Mouse (Mus musculus): ENCODE measurements around the gene Prkaa2. TPM values are rescaled to one million over a fixed set of nuclear protein-coding genes. Genes with fewer than 3 reads are reported as not detected.

The Prkaa2 gene
- polyA plus RNA-seq, 1 experiment from 2014 or later: 2.9 TPM

GRCm38 (mm10) chr4:105113468-105113867 is 3.8 kb upstream of the Prkaa2 start:
- Histone ChIP-seq H3K4me1 (replicated peaks; ENCODE audit: control insufficient read depth, insufficient read depth, low read length) (no peaks in the 10 kb centered on the region; the same call in 1 of the 2 replicates), H3K4me3 (ENCODE audit: low read depth, low read length) (no peak overlapping the region), H3K9me3 (ENCODE audit: control insufficient read depth, low read length) (no peaks in the 10 kb centered on the region), H3K27ac (ENCODE audit: low read depth) (no peak overlapping the region), H3K27me3 (replicated peaks; ENCODE audit: control insufficient read depth, insufficient read depth, low read length) (peaks cover 10% of the 10 kb centered on the region), H3K9ac (ENCODE audit: low read length) (no peak overlapping the region), H3K36me3 (ENCODE audit: control insufficient read depth, insufficient read depth, low read length) (no peaks in the 10 kb centered on the region), H3K4me2 (ENCODE audit: low read length) (no peak overlapping the region)
- ATAC-seq (replicated peaks; ENCODE audit: low FRiP score, low TSS enrichment, low read depth): no peak
- WGBS: 77% methylated on average over 3 of the region's 3 CpGs
- no peak for DNase-seq (ENCODE audit: low spot score)

GRCm38 (mm10) chr4:105113042-105113441 is 3.4 kb upstream of the Prkaa2 start:
- Histone ChIP-seq H3K9ac (ENCODE audit: low read length) (no peak overlapping the region), H3K27ac (ENCODE audit: low read depth) (no peak overlapping the region), H3K4me3 (ENCODE audit: low read depth, low read length) (no peak overlapping the region), H3K9me3 (ENCODE audit: control insufficient read depth, low read length) (no peaks in the 10 kb centered on the region), H3K4me2 (ENCODE audit: low read length) (no peak overlapping the region), H3K27me3 (replicated peaks; ENCODE audit: control insufficient read depth, insufficient read depth, low read length) (peaks cover 13% of the 10 kb centered on the region), H3K4me1 (replicated peaks; ENCODE audit: control insufficient read depth, insufficient read depth, low read length) (no peaks in the 10 kb centered on the region; the same call in 1 of the 2 replicates), H3K36me3 (ENCODE audit: control insufficient read depth, insufficient read depth, low read length) (no peaks in the 10 kb centered on the region)
- ATAC-seq (replicated peaks; ENCODE audit: low FRiP score, low TSS enrichment, low read depth): no peak
- WGBS: 72% methylated on average over 5 of the region's 5 CpGs
- DNase-seq (ENCODE audit: low spot score): no peak

DNA sequence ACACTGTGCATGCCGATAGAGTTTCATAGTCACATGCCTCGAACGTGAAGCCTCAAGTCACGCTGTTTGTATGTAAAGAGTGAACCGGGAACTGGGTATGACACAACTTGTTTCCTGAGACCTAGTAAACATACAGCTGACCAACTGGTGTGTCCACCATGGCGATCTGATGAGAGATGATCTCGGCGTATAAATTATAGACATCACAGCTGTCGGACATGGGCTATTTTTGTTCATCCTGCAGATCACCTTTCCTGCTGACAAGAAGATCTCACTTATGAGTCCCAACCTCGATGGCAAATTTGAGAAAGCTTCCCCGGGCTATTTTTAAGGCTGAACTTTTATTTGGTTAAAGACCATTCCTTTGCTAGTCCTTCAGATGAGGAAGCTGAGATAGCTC is 2.1 kb upstream of the Prkaa2 start:
- Histone ChIP-seq H3K4me2 (ENCODE audit: low read length) (no peak overlapping the region), H3K4me3 (ENCODE audit: low read depth, low read length) (no peak overlapping the region), H3K4me1 (replicated peaks; ENCODE audit: control insufficient read depth, insufficient read depth, low read length) (no peaks in the 10 kb centered on the region; the same call in 1 of the 2 replicates), H3K27me3 (replicated peaks; ENCODE audit: control insufficient read depth, insufficient read depth, low read length) (peaks cover 13% of the 10 kb centered on the region), H3K27ac (ENCODE audit: low read depth) (no peak overlapping the region), H3K9ac (ENCODE audit: low read length) (no peak overlapping the region), H3K9me3 (ENCODE audit: control insufficient read depth, low read length) (no peaks in the 10 kb centered on the region), H3K36me3 (ENCODE audit: control insufficient read depth, insufficient read depth, low read length) (no peaks in the 10 kb centered on the region)
- WGBS: 85% methylated on average over 11 of the region's 11 CpGs
- DNase-seq (ENCODE audit: low spot score) (no peak), ATAC-seq (replicated peaks; ENCODE audit: low FRiP score, low TSS enrichment, low read depth) (no peak)

DNA sequence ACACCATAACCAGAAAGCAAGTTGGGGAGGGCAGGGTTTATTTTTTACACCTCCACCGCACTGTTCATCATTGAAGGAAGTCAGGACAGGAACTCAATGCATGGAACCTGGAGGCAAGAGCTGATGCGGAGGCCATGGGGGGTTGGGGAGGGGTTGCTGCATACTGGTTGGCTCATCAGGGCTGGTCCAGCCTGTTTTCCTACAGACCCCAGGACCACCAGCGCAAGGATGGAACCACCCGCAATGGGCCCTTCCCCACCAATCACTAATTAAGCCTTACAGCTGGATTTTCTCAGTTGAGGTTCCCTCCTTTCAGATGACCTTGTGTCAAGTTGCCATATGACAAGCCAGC is 970 bp upstream of the Prkaa2 start:
- peak overlapping the region; percentile 52; the same call in 1 of the 2 replicates for H3K4me3 ChIP-seq (ENCODE audit: low read depth, low read length)
- peak overlapping the region; percentile 97 for H3K4me2 ChIP-seq (ENCODE audit: low read length)
- no peaks in the 10 kb centered on the region; the same call in 1 of the 2 replicates for H3K4me1 ChIP-seq (replicated peaks; ENCODE audit: control insufficient read depth, insufficient read depth, low read length)
- WGBS: 70% methylated on average over 4 of the region's 4 CpGs
- peak overlapping the region; percentile 72; the same call in 1 of the 2 replicates for H3K9ac ChIP-seq (ENCODE audit: low read length)
- DNase-seq (ENCODE audit: low spot score) (no peak), ATAC-seq (replicated peaks; ENCODE audit: low FRiP score, low TSS enrichment, low read depth) (no peak)
- no peak overlapping the region for H3K27ac ChIP-seq (ENCODE audit: low read depth)
- no peaks in the 10 kb centered on the region for H3K36me3 ChIP-seq (ENCODE audit: control insufficient read depth, insufficient read depth, low read length)
- H3K9me3 ChIP-seq (ENCODE audit: control insufficient read depth, low read length): no peaks in the 10 kb centered on the region
- peaks cover 13% of the 10 kb centered on the region for H3K27me3 ChIP-seq (replicated peaks; ENCODE audit: control insufficient read depth, insufficient read depth, low read length)

GRCm38 (mm10) chr4:105109990-105110683 is 447 bp upstream of the Prkaa2 start:
- ATAC-seq (replicated peaks; ENCODE audit: low FRiP score, low TSS enrichment, low read depth) (peak; percentile 73), DNase-seq (ENCODE audit: low spot score) (no peak)
- WGBS: 3% methylated on average over 24 of the region's 24 CpGs
- no peak overlapping the region for H3K27ac ChIP-seq (ENCODE audit: low read depth)
- peak overlapping the region; percentile 52 for H3K4me3 ChIP-seq (ENCODE audit: low read depth, low read length)
- peak overlapping the region; percentile 72 for H3K9ac ChIP-seq (ENCODE audit: low read length)
- peaks cover 13% of the 10 kb centered on the region for H3K27me3 ChIP-seq (replicated peaks; ENCODE audit: control insufficient read depth, insufficient read depth, low read length)
- H3K4me2 ChIP-seq (ENCODE audit: low read length): peak overlapping the region; percentile 97
- no peaks in the 10 kb centered on the region; the same call in 1 of the 2 replicates for H3K4me1 ChIP-seq (replicated peaks; ENCODE audit: control insufficient read depth, insufficient read depth, low read length)
- H3K9me3 ChIP-seq (ENCODE audit: control insufficient read depth, low read length): no peaks in the 10 kb centered on the region
- no peaks in the 10 kb centered on the region for H3K36me3 ChIP-seq (ENCODE audit: control insufficient read depth, insufficient read depth, low read length)

DNA sequence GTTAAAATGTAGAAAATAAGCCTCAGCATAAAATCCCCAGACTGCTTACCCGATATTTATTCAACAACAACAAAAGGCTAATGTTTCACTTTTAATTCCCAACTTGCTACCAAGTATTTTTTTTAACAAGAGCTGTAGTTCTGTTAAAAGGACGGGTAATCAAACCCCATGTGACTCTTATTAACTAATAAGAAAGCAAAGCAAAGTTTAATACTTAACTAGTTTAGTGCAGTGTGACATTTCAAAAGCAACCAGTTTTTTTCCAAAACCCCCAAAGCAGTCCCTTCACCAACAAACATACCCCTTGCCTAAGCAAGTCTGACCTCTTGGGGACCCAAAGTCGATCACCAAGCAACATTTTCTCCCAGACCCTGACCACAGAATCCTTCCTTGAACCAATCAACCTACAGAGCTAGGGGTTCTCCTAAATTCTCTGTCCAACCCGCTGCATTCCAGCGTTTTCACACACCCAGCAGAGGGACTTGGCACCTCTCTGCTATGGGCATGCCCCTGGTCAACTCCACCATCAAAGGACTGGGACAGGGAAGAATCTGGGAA is 970 bp downstream of the Prkaa2 start:
- peak overlapping the region; percentile 52 for H3K4me3 ChIP-seq (ENCODE audit: low read depth, low read length)
- peak overlapping the region; percentile 97 for H3K4me2 ChIP-seq (ENCODE audit: low read length)
- no peaks in the 10 kb centered on the region for H3K36me3 ChIP-seq (ENCODE audit: control insufficient read depth, insufficient read depth, low read length)
- ATAC-seq (replicated peaks; ENCODE audit: low FRiP score, low TSS enrichment, low read depth) (peak; percentile 32; the same call in 1 of the 2 replicates), DNase-seq (ENCODE audit: low spot score) (no peak)
- H3K27me3 ChIP-seq (replicated peaks; ENCODE audit: control insufficient read depth, insufficient read depth, low read length): peaks cover 13% of the 10 kb centered on the region
- WGBS: 33% methylated on average over 5 of the region's 5 CpGs
- H3K27ac ChIP-seq (ENCODE audit: low read depth): no peak overlapping the region
- H3K4me1 ChIP-seq (replicated peaks; ENCODE audit: control insufficient read depth, insufficient read depth, low read length): no peaks in the 10 kb centered on the region; the same call in 1 of the 2 replicates
- no peaks in the 10 kb centered on the region for H3K9me3 ChIP-seq (ENCODE audit: control insufficient read depth, low read length)
- peak overlapping the region; percentile 72; the same call in 1 of the 2 replicates for H3K9ac ChIP-seq (ENCODE audit: low read length)

DNA sequence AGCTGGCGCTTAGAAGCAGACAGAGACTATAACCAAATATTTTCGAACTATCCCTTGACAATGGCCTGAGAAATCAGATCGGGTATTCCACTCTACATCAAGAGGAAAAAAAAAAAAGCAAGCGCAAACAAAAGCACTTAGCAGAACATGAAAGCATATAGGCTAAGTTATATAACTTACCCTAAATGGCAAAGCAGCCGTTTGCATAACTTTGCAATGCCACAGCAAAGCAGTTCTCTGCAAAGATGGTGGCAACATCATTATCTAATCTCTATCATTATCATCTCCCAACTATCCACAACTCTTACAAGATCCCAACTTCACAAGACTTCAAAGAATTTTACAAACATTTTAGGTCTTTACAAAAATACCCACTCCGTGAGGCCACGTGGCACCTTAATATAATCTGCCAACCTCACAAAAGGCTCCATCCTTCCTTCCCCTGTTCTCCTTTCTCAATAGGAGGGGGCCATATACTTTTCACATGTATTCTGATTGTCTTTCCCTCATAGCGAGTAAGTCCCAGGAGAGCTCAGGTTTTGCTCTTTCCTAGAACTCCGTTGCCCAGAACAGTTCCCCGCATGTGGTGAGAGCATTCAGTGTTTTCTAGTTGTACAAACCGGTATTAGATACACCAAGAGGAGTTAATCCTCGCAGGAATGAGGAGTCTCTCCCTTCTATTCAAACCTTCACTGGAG is 1.6 kb downstream of the Prkaa2 start:
- Histone ChIP-seq H3K4me1 (replicated peaks; ENCODE audit: control insufficient read depth, insufficient read depth, low read length) (no peaks in the 10 kb centered on the region; the same call in 1 of the 2 replicates), H3K4me2 (ENCODE audit: low read length) (no peak overlapping the region), H3K27me3 (replicated peaks; ENCODE audit: control insufficient read depth, insufficient read depth, low read length) (peaks cover 13% of the 10 kb centered on the region), H3K9ac (ENCODE audit: low read length) (no peak overlapping the region), H3K4me3 (ENCODE audit: low read depth, low read length) (no peak overlapping the region), H3K9me3 (ENCODE audit: control insufficient read depth, low read length) (no peaks in the 10 kb centered on the region), H3K27ac (ENCODE audit: low read depth) (no peak overlapping the region), H3K36me3 (ENCODE audit: control insufficient read depth, insufficient read depth, low read length) (no peaks in the 10 kb centered on the region)
- ATAC-seq (replicated peaks; ENCODE audit: low FRiP score, low TSS enrichment, low read depth): no peak
- no peak for DNase-seq (ENCODE audit: low spot score)
- 73% methylated on average over 12 of the region's 12 CpGs for WGBS

GRCm38 (mm10) chr4:105104099-105104872 is 5.4 kb downstream of the Prkaa2 start:
- no peak overlapping the region for H3K27ac ChIP-seq (ENCODE audit: low read depth)
- peaks cover 12% of the 10 kb centered on the region for H3K27me3 ChIP-seq (replicated peaks; ENCODE audit: control insufficient read depth, insufficient read depth, low read length)
- no peak overlapping the region for H3K4me2 ChIP-seq (ENCODE audit: low read length)
- H3K9me3 ChIP-seq (ENCODE audit: control insufficient read depth, low read length): no peaks in the 10 kb centered on the region
- DNase-seq (ENCODE audit: low spot score) (no peak), ATAC-seq (replicated peaks; ENCODE audit: low FRiP score, low TSS enrichment, low read depth) (no peak)
- no peaks in the 10 kb centered on the region for H3K36me3 ChIP-seq (ENCODE audit: control insufficient read depth, insufficient read depth, low read length)
- no peak overlapping the region for H3K4me3 ChIP-seq (ENCODE audit: low read depth, low read length)
- 85% methylated on average over 6 of the region's 6 CpGs for WGBS
- H3K9ac ChIP-seq (ENCODE audit: low read length): no peak overlapping the region
- no peaks in the 10 kb centered on the region for H3K4me1 ChIP-seq (replicated peaks; ENCODE audit: control insufficient read depth, insufficient read depth, low read length)
